Mouse (Mus musculus) urinary bladder, postnatal 25 days (tissue): ENCODE measurements around the gene Mecom.
A peak's percentile ranks its signal among the peaks of the same experiment; 100 is the strongest.

Experiments
- DNase-seq: peaks from one replicate; pipeline ENCODE4 v3.0.0; 2022; ENCODE audit warnings: low spot score

Mecom gene

GRCm38 (mm10) chr3:30514051-30514754 lies 33.6 kb downstream of the Mecom start:
- DNase-seq: no peak

DNA sequence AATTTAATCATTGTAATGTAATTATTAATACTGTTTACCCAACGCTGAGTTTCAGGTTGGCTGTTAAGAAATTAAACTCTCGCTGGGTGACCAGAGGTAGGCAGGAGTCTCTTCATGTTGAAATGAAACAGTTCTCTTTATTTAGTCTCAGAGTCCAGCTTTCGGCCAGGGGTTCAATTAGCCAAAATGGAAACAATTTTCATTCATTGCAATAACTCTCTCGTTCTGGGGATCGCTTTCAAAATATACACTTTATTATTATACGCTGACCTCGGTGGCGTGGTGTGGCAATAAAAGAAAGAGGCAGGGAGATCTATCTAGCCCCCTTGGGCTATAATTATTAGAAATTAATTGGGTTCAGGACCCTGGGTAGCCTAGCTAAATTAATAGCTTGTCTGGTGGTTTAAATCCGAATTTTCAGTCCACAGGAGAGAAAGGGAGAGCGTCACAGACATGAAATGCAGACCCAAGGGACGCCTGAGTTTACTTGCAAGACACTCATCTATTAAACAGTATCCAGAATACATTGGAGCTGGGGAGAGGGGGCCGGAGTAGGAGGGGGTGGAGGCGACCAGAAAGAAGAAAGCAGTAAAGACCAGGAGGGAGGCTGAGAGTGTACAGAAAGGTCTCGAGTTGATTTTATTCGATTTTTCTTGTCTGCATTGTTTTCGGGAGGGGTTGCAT lies 34.4 kb downstream of the Mecom start:
- DNase-seq: no peak

- no peak for DNase-seq
These were observed 35.3 kb downstream of the Mecom start for GRCm38 (mm10) chr3:30512459-30513030.

- DNase-seq: no peak
These were observed 36.0 kb downstream of the Mecom start for GRCm38 (mm10) chr3:30511796-30512195.

GRCm38 (mm10) chr3:30511062-30511640 lies 36.7 kb downstream of the Mecom start:
- no peak for DNase-seq

GRCm38 (mm10) chr3:30510646-30511045 lies 37.2 kb downstream of the Mecom start:
- DNase-seq: no peak

DNA sequence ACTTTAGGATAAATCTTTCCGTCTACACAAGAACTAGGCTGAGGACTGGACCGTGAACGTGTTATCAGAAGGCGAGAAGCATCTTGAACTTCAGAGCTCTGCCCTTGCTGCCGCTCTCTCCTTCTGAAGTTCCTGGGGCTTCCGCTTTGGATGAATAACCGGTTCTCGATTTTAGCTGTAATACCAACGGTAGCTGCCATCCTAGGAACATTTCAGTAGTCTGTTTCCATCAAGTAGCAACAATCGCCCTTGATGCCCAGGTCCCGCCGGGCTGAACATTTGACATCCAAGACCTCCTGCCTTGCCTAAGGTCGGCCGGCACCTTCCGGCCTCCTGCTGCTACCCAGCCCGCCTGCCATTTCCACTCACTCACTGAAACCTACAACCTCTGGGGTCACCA lies 37.7 kb downstream of the Mecom start:
- DNase-seq: no peak

DNA sequence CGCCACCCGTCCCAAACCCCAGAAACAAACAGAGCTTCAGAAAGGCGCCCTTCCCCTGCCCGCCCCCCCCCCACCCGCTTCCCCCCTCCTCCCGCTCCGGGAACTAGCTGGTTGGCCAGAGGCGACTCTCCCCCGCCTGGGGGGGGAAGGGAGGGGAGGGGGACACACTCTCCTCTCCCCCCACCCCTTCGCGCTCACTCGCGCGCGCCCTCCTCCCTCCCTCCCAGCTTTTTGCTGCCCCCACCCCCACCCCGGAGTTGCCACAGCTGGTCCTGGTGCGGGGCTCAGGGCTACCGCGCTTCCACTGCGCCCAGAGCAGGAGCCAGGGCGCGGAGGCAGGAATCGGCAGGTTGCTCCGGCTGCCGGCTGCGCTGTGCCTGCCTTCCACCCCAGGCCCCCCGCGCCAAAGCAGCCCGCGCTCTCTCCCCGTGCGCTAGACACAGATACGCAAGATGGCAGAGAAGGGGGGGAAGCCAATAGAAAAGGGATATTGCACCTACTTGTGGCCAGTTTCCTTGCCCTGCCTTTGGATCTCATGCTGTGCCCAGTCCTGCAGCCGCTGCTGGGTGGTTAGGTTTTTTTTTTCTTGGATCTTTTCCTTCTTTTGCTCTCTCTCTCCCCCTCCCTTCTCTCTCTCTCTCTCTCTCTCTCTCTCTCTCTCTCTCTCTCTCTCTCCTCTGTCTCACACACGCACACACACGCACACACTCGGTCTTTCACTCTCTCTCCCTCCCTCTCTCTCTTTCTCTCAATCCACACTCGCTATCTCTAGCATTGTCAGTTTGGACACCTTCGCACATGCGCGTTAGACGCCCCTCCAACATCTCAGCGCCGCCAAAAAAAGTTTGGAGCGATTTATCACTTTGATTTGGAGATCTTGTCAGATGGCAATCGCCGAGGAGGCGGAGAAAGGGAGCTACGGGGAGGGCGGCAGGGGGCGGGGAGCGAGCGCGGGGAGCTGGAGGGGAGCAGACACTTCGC lies 38.6 kb downstream of the Mecom start:
- peak; percentile 32 for DNase-seq

DNA sequence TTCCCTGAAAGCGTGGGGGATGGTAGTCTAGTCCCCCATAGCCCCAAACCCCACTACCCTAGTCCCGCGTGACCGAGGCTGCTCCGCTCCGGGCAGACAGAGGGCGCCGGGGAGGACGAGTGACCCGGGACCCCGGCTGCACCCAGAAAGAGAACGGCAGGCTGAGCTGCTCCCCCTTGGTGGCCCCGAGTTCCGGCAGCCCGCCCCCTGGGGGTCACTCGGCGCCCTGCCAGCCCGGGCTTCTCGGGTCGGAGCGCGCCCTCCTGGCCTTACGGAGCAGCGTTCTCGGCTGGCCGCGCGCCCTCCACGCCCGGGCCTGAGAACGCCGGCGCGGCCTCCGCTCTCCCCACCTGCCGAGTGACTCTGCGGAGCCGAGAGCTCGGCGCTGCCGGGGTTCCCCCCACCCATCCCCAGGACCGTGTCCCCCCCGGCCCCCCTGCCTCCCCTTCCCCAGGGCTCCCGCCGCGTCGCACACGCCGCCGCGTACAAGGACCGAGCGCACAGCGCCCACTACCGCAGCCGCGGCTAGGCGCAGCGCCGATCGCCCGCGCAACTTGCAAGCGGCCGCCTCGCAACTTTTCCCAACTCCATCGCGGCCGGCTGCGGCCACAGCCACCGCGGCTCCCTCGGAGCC lies 39.4 kb downstream of the Mecom start:
- DNase-seq: peak; percentile 73

GRCm38 (mm10) chr3:30507576-30508295 lies 40.1 kb downstream of the Mecom start:
- peak; percentile 29 for DNase-seq

DNA sequence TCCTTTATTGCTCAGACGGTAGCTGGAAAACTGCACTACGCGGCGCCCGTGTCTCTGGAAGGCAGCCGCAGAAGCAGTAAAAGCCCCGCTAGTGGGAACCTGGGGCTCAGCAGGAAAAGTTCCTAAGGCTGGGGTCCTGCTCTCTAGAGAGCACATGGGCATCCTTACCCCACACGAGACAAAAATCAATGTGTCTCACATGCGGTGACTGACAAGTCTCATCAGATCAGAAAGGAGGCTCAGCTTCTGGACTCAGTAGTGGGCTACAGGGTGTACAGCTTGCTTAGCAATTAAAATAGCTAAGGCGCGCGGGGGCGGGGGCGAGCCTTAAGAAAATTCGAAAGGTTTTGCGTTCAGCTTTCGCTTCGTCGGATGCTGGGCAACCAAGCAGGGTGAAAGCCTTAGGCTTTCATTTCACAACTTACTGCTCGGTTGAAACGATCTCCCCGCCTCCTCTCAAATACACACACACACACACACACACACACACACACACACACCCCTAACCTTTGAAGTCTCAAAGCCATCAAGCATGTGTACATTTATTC lies 40.7 kb downstream of the Mecom start:
- DNase-seq: peak; percentile 34

GRCm38 (mm10) chr3:30506329-30507027 lies 41.3 kb downstream of the Mecom start:
- DNase-seq: no peak

- no peak for DNase-seq
These were observed 42.0 kb downstream of the Mecom start for GRCm38 (mm10) chr3:30505741-30506251.

DNA sequence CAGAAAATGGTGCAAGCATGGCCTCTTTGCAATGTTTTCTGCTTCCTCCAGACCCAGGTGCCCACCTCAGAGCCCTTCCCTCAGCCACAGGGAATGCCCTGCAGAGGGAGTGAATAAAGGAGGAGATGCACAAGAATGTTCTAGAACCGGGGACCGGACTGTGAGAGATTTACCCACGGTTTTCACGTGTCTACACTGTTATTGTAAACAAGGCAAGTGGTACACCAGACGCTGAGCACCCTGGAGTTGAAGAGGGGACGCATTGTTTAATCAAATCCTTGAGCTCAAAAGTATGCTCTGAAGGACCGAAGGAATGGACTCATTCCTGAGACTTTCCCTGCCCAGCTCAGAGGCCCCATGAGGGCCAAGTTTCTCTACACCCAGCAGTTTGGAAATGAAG lies 43.2 kb downstream of the Mecom start:
- DNase-seq: no peak

- DNase-seq: no peak
These were observed 44.0 kb downstream of the Mecom start for GRCm38 (mm10) chr3:30503821-30504220.

DNA sequence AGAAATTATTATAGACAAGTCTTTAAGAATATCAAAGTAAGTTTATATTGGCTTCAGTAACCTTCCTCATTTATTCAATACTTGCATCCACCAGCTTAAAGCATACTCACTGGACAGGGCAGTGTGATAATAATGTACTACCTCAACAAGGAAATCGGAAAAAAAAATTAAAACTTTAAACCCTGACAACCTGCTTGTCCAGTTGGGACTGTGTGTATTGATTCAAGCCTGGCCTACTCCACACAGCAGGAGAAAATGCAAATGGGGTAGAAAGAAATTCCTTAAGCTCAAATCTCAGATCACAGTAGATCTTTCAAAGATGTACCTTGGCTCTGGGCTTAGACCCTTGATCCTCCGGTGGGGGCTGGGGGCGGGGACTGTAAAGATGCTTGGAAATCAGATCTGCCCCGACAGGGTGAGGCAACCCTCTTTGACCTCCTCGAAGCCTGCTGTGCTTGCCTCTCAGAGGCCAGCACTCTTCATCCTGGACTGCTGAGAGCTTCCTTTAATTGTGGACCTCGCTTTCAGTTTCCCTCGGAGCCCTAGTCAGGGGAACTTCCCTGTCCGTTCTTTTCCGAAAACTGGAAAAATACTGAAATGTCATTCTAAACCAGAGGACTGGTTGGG lies 49.5 kb downstream of the Mecom start:
- no peak for DNase-seq

- no peak for DNase-seq
These were observed 53.4 kb downstream of the Mecom start for GRCm38 (mm10) chr3:30494371-30494770.

DNA sequence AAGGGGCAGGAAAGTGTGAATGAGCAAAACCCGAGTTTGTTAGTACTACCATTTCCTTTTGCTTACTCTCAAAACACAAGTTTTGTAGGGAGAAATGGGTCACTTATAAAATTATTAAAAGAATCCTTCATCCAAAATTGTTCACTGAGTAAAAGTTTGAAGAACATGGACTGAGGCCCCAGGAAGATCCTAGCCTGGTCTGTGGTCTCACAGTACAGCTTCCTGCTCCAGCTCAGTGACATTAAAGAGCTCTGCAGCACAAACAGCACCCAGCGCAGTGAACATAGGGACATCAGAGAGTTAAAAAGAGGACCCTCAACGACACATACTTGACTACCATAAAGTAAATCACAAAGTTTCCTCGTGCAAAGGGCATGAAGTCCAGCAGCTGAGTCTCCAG lies 59.0 kb downstream of the Mecom start:
- DNase-seq: no peak

- no peak for DNase-seq
These were observed 61.4 kb downstream of the Mecom start for GRCm38 (mm10) chr3:30486422-30486821.
